ENCODE assay signal across 36 mouse cellular contexts in genomic region chr10:116921416-116921815, GRCm38 (mm10). TPM values are rescaled to one million over a fixed set of nuclear protein-coding genes. Genes with fewer than 3 reads are reported as not detected.
"Had no signal": no experiment of that assay in that cellular context is flagged by ENCODE, and none has a peak within 500 bp of the region (broad histone marks: within the 10 kb centered on the region; RNA-seq: fewer than 3 reads in every experiment).

No protein-coding gene starts in this region.

- H3K4me1 ChIP-seq: limb, embryonic 15.5 days; liver, embryonic 12.5 days; liver, embryonic 13.5 days; liver, embryonic 15.5 days; lung, embryonic 15.5 days; midbrain, embryonic 10.5 days; midbrain, embryonic 12.5 days; midbrain, embryonic 13.5 days; midbrain, embryonic 15.5 days; neural tube, embryonic 12.5 days had no signal

- H3K4me3 ChIP-seq: left cerebral cortex, adult 2 months; limb, embryonic 12.5 days; limb, embryonic 15.5 days; liver, embryonic 12.5 days; liver, embryonic 13.5 days; liver, embryonic 15.5 days; lung, embryonic 15.5 days; megakaryocyte, embryonic 14.5 days; midbrain, embryonic 10.5 days; midbrain, embryonic 12.5 days; midbrain, embryonic 13.5 days; midbrain, embryonic 15.5 days; myocyte; neural tube, embryonic 12.5 days had no signal

- DNase-seq: left cerebral cortex, postnatal 4 days; liver; liver, embryonic 13.5 days; liver, postnatal 0 days; lung, adult 2 months; lung, embryonic 14.5 days; lung, postnatal 10 days; lung, postnatal 14 days; lung, postnatal 36 days; lung, postnatal 4 days; midbrain, embryonic 14.5 days had no signal

- H3K27me3 ChIP-seq: limb, embryonic 12.5 days; limb, embryonic 15.5 days; liver, embryonic 12.5 days; liver, embryonic 13.5 days; liver, embryonic 15.5 days; lung, embryonic 15.5 days; megakaryocyte, embryonic 14.5 days; midbrain, embryonic 12.5 days; midbrain, embryonic 13.5 days; midbrain, embryonic 15.5 days; neural tube, embryonic 12.5 days had no signal

- H3K27ac ChIP-seq: left cerebral cortex, adult 2 months; limb, embryonic 12.5 days; limb, embryonic 15.5 days; liver, embryonic 12.5 days; liver, embryonic 13.5 days; liver, embryonic 14.5 days; liver, embryonic 15.5 days; lung, embryonic 15.5 days; macrophage; midbrain, embryonic 10.5 days; midbrain, embryonic 12.5 days; midbrain, embryonic 13.5 days; midbrain, embryonic 15.5 days; neural tube, embryonic 12.5 days had no signal

- H3K36me3 ChIP-seq: midbrain, embryonic 15.5 days had no signal

- ATAC-seq: liver, embryonic 12.5 days; liver, postnatal 0 days; midbrain, embryonic 13.5 days; midbrain, embryonic 15.5 days; midbrain, embryonic 16.5 days had no signal

- H3K4me2 ChIP-seq: limb, embryonic 12.5 days; limb, embryonic 15.5 days; liver, embryonic 11.5 days; liver, embryonic 12.5 days; liver, embryonic 13.5 days; liver, embryonic 15.5 days; lung, embryonic 14.5 days; lung, embryonic 15.5 days; midbrain, embryonic 11.5 days; midbrain, embryonic 12.5 days; midbrain, embryonic 13.5 days; midbrain, embryonic 15.5 days; neural tube, embryonic 12.5 days had no signal

- H3K9ac ChIP-seq: limb, embryonic 12.5 days; limb, embryonic 15.5 days; liver, embryonic 12.5 days; liver, embryonic 13.5 days; liver, embryonic 14.5 days; liver, embryonic 15.5 days; liver, postnatal 0 days; lung, embryonic 14.5 days; lung, embryonic 15.5 days; midbrain, embryonic 12.5 days; midbrain, embryonic 13.5 days; midbrain, embryonic 15.5 days; neural tube, embryonic 12.5 days had no signal

- H3K9me3 ChIP-seq: limb, embryonic 12.5 days; limb, embryonic 15.5 days; liver, embryonic 12.5 days; liver, embryonic 13.5 days; liver, embryonic 15.5 days; lung, embryonic 15.5 days; megakaryocyte, embryonic 14.5 days; midbrain, embryonic 10.5 days; midbrain, embryonic 12.5 days; midbrain, embryonic 13.5 days; midbrain, embryonic 15.5 days; neural tube, embryonic 12.5 days had no signal

RNA-seq across cellular contexts. Expression of gene Myrfl, which starts 24.7 kb away (rescaled TPM):
- polyA plus RNA-seq: liver, adult 2 months; liver, embryonic 13.5 days; liver, embryonic 14.5 days; liver, embryonic 15.5 days; liver, postnatal 0 days; lung, adult 2 months; lung, embryonic 14.5 days; lung, postnatal 0 days; macrophage had no signal

RNA-seq across cellular contexts. Expression of gene Gm10271, which starts 51.0 kb away (rescaled TPM):
- polyA plus RNA-seq: limb, embryonic 12.5 days; limb, embryonic 14.5 days; limb, embryonic 15.5 days; liver, adult 2 months; liver, embryonic 11.5 days; liver, embryonic 12.5 days; liver, embryonic 13.5 days; liver, embryonic 14.5 days; liver, embryonic 15.5 days; liver, embryonic 16.5 days; liver, postnatal 0 days; lung, adult 2 months; lung, embryonic 14.5 days; lung, embryonic 15.5 days; lung, embryonic 16.5 days; lung, postnatal 0 days; macrophage; midbrain, embryonic 10.5 days; midbrain, embryonic 11.5 days; midbrain, embryonic 12.5 days; midbrain, embryonic 13.5 days; midbrain, embryonic 14.5 days; midbrain, embryonic 15.5 days; midbrain, embryonic 16.5 days; midbrain, postnatal 0 days; myocyte; neural tube, embryonic 11.5 days; neural tube, embryonic 12.5 days had no signal
